Mouse (Mus musculus): ENCODE measurements at regions not wholly inside any gene's neighbourhood (a gene's known extent, or its start where the extent isn't known, plus 50 kb on each side); places are given as distances from the start of the nearest gene placed in this dataset.

DNA sequence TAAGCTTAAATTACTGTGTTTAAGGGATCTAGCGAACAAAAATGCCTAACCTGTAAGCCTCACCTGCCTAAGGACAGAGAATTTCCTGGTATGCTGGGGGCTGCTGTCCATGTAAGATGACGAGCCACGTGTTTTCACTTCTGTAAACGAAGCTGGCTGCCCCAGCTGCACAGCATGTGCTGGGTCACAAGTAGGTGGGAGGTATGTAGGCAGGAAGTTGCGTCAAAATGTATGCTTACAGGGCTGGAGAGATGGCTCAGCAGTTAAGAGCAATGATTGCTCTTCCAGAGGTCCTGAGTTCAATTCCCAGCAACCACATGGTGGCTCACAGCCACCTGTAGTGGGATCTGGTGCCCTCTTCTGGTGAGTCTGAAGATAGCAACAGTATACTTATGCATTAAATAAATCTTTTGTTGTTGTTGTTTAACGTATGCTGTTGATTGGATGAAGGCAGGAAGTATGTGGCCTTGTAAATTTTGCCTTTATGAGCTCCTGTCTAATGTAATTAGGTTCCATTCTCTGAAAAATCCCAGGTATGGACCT, 88.0 kb downstream of the Atp23 start:
- Histone ChIP-seq H3K4me1 (ENCODE audit: control insufficient read depth in 1 of 2, insufficient read depth in 2 of 2) (peaks cover 0 to 8% of the 10 kb centered on the region in 2 experiments; a peak in 2 of 4 replicates), H3K27me3 (replicated peaks) (peaks cover 3% of the 10 kb centered on the region), H3K4me2 (ENCODE audit: insufficient read depth, low read depth, poor library complexity, severe bottlenecking) (no peak overlapping the region), H3K27ac (ENCODE audit: insufficient read depth, low read depth) (no peak overlapping the region), H3K36me3 (replicated peaks in 1 of 2; ENCODE audit: control insufficient read depth in 1 of 2, insufficient read depth in 1 of 2, low read length in 1 of 2) (no peaks in the 10 kb centered on the region), H3K4me3 (replicated peaks in 1 of 3; ENCODE audit: low read depth in 2 of 3, low read length in 2 of 3, poor library complexity in 1 of 3) (no peak overlapping the region), H3K79me2 (replicated peaks; ENCODE audit: control insufficient read depth, extremely low read depth, insufficient read depth, poor library complexity, severe bottlenecking) (no peaks in the 10 kb centered on the region), H3K9ac (ENCODE audit: insufficient read depth, low read depth) (no peak overlapping the region), H3K9me3 (replicated peaks; ENCODE audit: low read length) (no peaks in the 10 kb centered on the region)
- DNase-seq (ENCODE audit: extremely low read depth) = peak; percentile 33
- in situ Hi-C loops (cut with MboI; ENCODE audit: low pct_ligation_motif_present, low pct_unique_long_range_greater_than_20kb, low sequenced_read_pairs) = no loop called here
- TF ChIP-seq ELF1 (IDR thresholded peaks at IDR 0.05; ENCODE audit: low read depth, low read length) (no peak), CTCF (conservative IDR thresholded peaks at IDR 0.05 in 1 of 2, IDR thresholded peaks at IDR 0.05 in 1 of 2; ENCODE audit: low read depth in 2 of 2, low read length in 2 of 2) (peak; percentile 32 to 34), RAD21 (IDR thresholded peaks at IDR 0.05; ENCODE audit: low read depth, low read length) (peak; percentile 1; the same call in 1 of the 2 replicates)
- dilution Hi-C loops (cut with MboI; ENCODE audit: extremely low pct_ligation_motif_present, extremely low pct_unique_long_range_greater_than_20kb, low sequenced_read_pairs) = no loop called here

DNA sequence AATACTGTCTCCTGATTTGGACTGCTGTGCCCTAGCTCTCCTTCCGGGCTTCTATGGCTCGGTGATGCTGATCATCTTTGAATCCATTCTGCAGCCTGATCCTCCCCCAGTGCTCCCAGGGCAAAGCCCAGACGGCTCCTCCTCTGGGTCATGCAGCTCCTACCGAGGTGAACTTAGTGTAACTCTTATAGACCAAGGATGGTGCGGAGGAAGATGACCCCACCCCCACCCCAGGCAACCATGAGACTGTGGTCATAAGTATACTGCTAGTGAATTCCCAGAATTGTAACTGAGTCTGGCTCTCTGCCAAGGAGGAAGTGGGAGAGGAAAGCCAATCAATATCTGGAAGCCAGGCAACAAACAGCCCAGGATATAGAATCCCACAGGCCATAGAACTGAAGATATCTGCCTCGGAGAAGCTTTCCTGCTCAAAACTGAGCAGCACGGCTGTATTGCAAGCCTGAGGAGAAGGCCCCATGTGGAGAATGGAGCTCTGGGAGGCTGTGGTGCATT, 88.9 kb downstream of the Atp23 start:
- DNase-seq (ENCODE audit: extremely low read depth) = no peak
- dilution Hi-C loops (cut with MboI; ENCODE audit: extremely low pct_ligation_motif_present, extremely low pct_unique_long_range_greater_than_20kb, low sequenced_read_pairs) = no loop called here
- in situ Hi-C loops (cut with MboI; ENCODE audit: low pct_ligation_motif_present, low pct_unique_long_range_greater_than_20kb, low sequenced_read_pairs) = no loop called here

DNA sequence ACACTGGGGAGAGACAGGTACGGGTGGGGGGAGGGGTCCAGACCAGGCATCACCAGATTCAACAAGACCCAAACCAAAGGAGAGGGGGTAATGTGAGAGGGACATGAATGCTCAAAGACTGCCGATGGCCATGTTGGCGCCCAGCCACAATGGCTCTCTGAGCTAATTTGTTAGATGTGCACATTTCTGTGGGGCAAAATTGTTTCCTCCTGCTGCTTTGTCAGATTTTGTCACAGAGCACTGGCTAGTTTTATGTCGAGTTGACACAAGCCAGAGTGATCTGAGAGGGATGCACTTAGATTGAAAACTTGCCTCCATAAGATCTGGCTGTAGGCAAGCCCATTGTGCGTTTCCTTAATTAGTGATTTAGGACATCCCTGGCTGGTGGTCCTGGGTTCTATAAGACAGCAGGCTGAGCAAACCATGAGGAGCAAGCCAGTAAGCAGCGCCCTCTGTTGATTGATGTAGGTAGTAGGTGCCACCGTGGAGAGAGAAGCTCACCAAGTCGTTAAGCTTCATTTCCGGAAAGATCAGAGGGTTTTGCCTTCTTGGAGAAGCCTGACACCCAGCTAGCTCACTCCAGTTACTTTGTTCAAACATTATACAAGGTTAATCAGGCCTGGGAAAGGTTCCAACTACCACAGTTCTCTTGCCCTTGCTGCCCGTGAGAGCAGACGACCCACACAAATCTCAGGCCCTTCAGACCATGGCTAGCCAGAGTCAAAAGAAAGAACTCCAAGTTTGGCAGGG, 90.6 kb downstream of the Atp23 start:
- in situ Hi-C loops (cut with MboI; ENCODE audit: low pct_ligation_motif_present, low pct_unique_long_range_greater_than_20kb, low sequenced_read_pairs) = no loop called here
- peak overlapping the region; percentile 13; the same call in 1 of the 2 replicates for H3K4me2 ChIP-seq (ENCODE audit: insufficient read depth, low read depth, poor library complexity, severe bottlenecking)
- dilution Hi-C loops (cut with MboI; ENCODE audit: extremely low pct_ligation_motif_present, extremely low pct_unique_long_range_greater_than_20kb, low sequenced_read_pairs) = no loop called here

More for the DNA sequence above, 88.9 kb downstream of the Atp23 start:
- Histone ChIP-seq H3K4me3 (replicated peaks in 1 of 3; ENCODE audit: low read depth in 2 of 3, low read length in 2 of 3, poor library complexity in 1 of 3) (no peak overlapping the region), H3K9me3 (replicated peaks; ENCODE audit: low read length) (no peaks in the 10 kb centered on the region), H3K27ac (ENCODE audit: insufficient read depth, low read depth) (no peak overlapping the region), H3K36me3 (replicated peaks in 1 of 2; ENCODE audit: control insufficient read depth in 1 of 2, insufficient read depth in 1 of 2, low read length in 1 of 2) (no peaks in the 10 kb centered on the region), H3K4me2 (ENCODE audit: insufficient read depth, low read depth, poor library complexity, severe bottlenecking) (no peak overlapping the region), H3K9ac (ENCODE audit: insufficient read depth, low read depth) (no peak overlapping the region), H3K4me1 (ENCODE audit: control insufficient read depth in 1 of 2, insufficient read depth in 2 of 2) (peaks cover 0 to 8% of the 10 kb centered on the region in 2 experiments; a peak in 2 of 4 replicates), H3K27me3 (replicated peaks) (peaks cover 3% of the 10 kb centered on the region), H3K79me2 (replicated peaks; ENCODE audit: control insufficient read depth, extremely low read depth, insufficient read depth, poor library complexity, severe bottlenecking) (no peaks in the 10 kb centered on the region)
- TF ChIP-seq ZKSCAN1 (IDR thresholded peaks at IDR 0.05; ENCODE audit: borderline replicate concordance, low read depth, low read length) (no peak), RCOR1 (conservative IDR thresholded peaks at IDR 0.05; ENCODE audit: low read depth, low read length) (no peak), ELF1 (IDR thresholded peaks at IDR 0.05; ENCODE audit: low read depth, low read length) (no peak), CHD1 (IDR thresholded peaks at IDR 0.05; ENCODE audit: low read depth, low read length) (no peak), ZMIZ1 (IDR thresholded peaks at IDR 0.05; ENCODE audit: low read depth, low read length) (no peak), SIN3A (IDR thresholded peaks at IDR 0.05; ENCODE audit: low read length) (no peak), USF2 (conservative IDR thresholded peaks at IDR 0.05; ENCODE audit: low read depth, low read length) (no peak), EP300 (IDR thresholded peaks at IDR 0.05; ENCODE audit: low read length) (no peak), E2F4 (IDR thresholded peaks at IDR 0.05; ENCODE audit: insufficient replicate concordance, low read depth, low read length) (no peak), MEF2A (IDR thresholded peaks at IDR 0.05; ENCODE audit: borderline replicate concordance, low read depth, low read length) (no peak), RAD21 (IDR thresholded peaks at IDR 0.05; ENCODE audit: low read depth, low read length) (no peak), NELFE (IDR thresholded peaks at IDR 0.05; ENCODE audit: low read depth, low read length) (no peak), HCFC1 (IDR thresholded peaks at IDR 0.05; ENCODE audit: low read depth, low read length) (no peak), USF1 (IDR thresholded peaks at IDR 0.05; ENCODE audit: low read depth, low read length) (no peak), MXI1 (IDR thresholded peaks at IDR 0.05; ENCODE audit: low read depth, low read length) (no peak), SMC3 (IDR thresholded peaks at IDR 0.05; ENCODE audit: low read depth, low read length) (no peak), POLR2AphosphoS2 (IDR thresholded peaks at IDR 0.05; ENCODE audit: low read depth, low read length) (no peak)

More for the DNA sequence above, 90.6 kb downstream of the Atp23 start:
- no peak for DNase-seq (ENCODE audit: extremely low read depth)
- H3K36me3 ChIP-seq (replicated peaks in 1 of 2; ENCODE audit: control insufficient read depth in 1 of 2, insufficient read depth in 1 of 2, low read length in 1 of 2) = no peaks in the 10 kb centered on the region
- no peak overlapping the region for H3K9ac ChIP-seq (ENCODE audit: insufficient read depth, low read depth)
- no peaks in the 10 kb centered on the region for H3K79me2 ChIP-seq (replicated peaks; ENCODE audit: control insufficient read depth, extremely low read depth, insufficient read depth, poor library complexity, severe bottlenecking)
- H3K9me3 ChIP-seq (replicated peaks; ENCODE audit: low read length) = no peaks in the 10 kb centered on the region
- no peak overlapping the region for H3K27ac ChIP-seq (ENCODE audit: insufficient read depth, low read depth)
- TF ChIP-seq CHD1 (IDR thresholded peaks at IDR 0.05; ENCODE audit: low read depth, low read length) = no peak
- no peak for TF ChIP-seq MAZ (IDR thresholded peaks at IDR 0.05; ENCODE audit: low read depth, low read length)
- TF ChIP-seq ZC3H11A (IDR thresholded peaks at IDR 0.05; ENCODE audit: low read depth, low read length) = no peak
- TF ChIP-seq TBP (conservative IDR thresholded peaks at IDR 0.05; ENCODE audit: low read depth, low read length) = no peak
- peak in 1 of 2 experiments; percentile 23; a peak in 2 of 4 replicates for TF ChIP-seq CTCF (conservative IDR thresholded peaks at IDR 0.05 in 1 of 2, IDR thresholded peaks at IDR 0.05 in 1 of 2; ENCODE audit: low read depth in 2 of 2, low read length in 2 of 2)
- H3K27me3 ChIP-seq (replicated peaks) = peaks cover 1% of the 10 kb centered on the region
- H3K4me3 ChIP-seq (replicated peaks in 1 of 3; ENCODE audit: low read depth in 2 of 3, low read length in 2 of 3, poor library complexity in 1 of 3) = no peak overlapping the region
- peaks cover 0 to 8% of the 10 kb centered on the region in 2 experiments; a peak in 2 of 4 replicates for H3K4me1 ChIP-seq (ENCODE audit: control insufficient read depth in 1 of 2, insufficient read depth in 2 of 2)
